Mouse (Mus musculus) heart, embryonic 14.5 days (tissue): Measurements from ENCODE around the gene Disc1. TPM values are rescaled to one million over a fixed set of nuclear protein-coding genes. Genes with fewer than 3 reads are reported as not detected.

ENCODE experiments used
- ATAC-seq: fragments of 200-750 bp; cut with Nextera tagmentation; 2 replicates; pipeline ENCODE4 v1.8.0; 2017; ENCODE audit warnings: low read depth, moderate TSS enrichment; ENCODE audit not compliant: insufficient number of reproducible peaks, insufficient read depth, low FRiP score
- H3K27ac ChIP-seq, 2 experiments: fragments of 200-500 bp in 1 of 2; fragments of 300-500 bp in 1 of 2; sonication (generic) in 1 of 2; replicated peaks in 1 of 2; 2 replicates each; pipeline ENCODE4 v1.5.1; 2012 to 2014; ENCODE audit warnings: low read depth in 2 of 2, low read length in 2 of 2, control low read depth in 1 of 2, mild to moderate bottlenecking in 1 of 2, mixed read lengths in 1 of 2; ENCODE audit not compliant: control insufficient read depth in 1 of 2, insufficient read depth in 1 of 2
- H3K27me3 ChIP-seq: fragments of 300-500 bp; sonication (generic); 2 replicates; pipeline ENCODE4 v1.6.1; 2014; ENCODE audit warnings: mild to moderate bottlenecking, low read length, control low read depth; ENCODE audit not compliant: control insufficient read depth, insufficient read depth
- H3K36me3 ChIP-seq: fragments of 300-500 bp; sonication (generic); 2 replicates; pipeline ENCODE4 v1.6.1; 2014; ENCODE audit warnings: mild to moderate bottlenecking, control low read depth, low read length, mixed read lengths; ENCODE audit not compliant: control insufficient read depth, insufficient read depth
- H3K4me1 ChIP-seq, 2 experiments: fragments of 200-500 bp in 1 of 2; fragments of 300-500 bp in 1 of 2; sonication (generic) in 1 of 2; 2 replicates each; pipeline ENCODE4 v1.6.1; 2012 to 2014; ENCODE audit warnings: low read length in 2 of 2, control low read depth in 1 of 2, mixed read lengths in 1 of 2; ENCODE audit not compliant: control insufficient read depth in 2 of 2, insufficient read depth in 2 of 2
- H3K4me2 ChIP-seq: fragments of 300-500 bp; sonication (generic); 2 replicates; pipeline ENCODE4 v1.6.1; 2014; ENCODE audit warnings: mild to moderate bottlenecking, low read length
- H3K4me3 ChIP-seq, 2 experiments: fragments of 200-500 bp in 1 of 2; fragments of 300-500 bp in 1 of 2; sonication (generic) in 1 of 2; 2 replicates each; pipeline ENCODE4 v1.5.1; 2012 to 2014; ENCODE audit warnings: low read length in 2 of 2, mild to moderate bottlenecking in 2 of 2, control low read depth in 1 of 2, low read depth in 1 of 2, moderate library complexity in 1 of 2; ENCODE audit not compliant: control insufficient read depth in 1 of 2, insufficient read depth in 1 of 2
- H3K9ac ChIP-seq: fragments of 300-500 bp; sonication (generic); 2 replicates; pipeline ENCODE4 v1.6.1; 2014; ENCODE audit warnings: mild to moderate bottlenecking, low read length
- H3K9me3 ChIP-seq: fragments of 300-500 bp; sonication (generic); 2 replicates; pipeline ENCODE4 v1.6.1; 2016; ENCODE audit warnings: low read length, control low read depth; ENCODE audit not compliant: control insufficient read depth
- WGBS: fragments of 180-500 bp; shearing (Covaris S2); extraction: QIAGEN DNeasy Blood & Tissue Kit; methylation state at CpG from one replicate; pipeline ENCODE4 v1.1.7; 2014; 5-methylcytosine and 5-hydroxymethylcytosine counted together
- polyA plus RNA-seq: library from polyadenylated mRNA; unstranded; fragments of >200 nt; fragmentation: Nextera tagmentation; extraction: Ambion mirVana; gene quantifications from 2 replicates; pipeline ENCODE4 v1.2.1, GENCODE M21; 2014

The Disc1 gene
- polyA plus RNA-seq, 1 experiment from 2014 or later: 4.2 TPM

GRCm38 (mm10) chr8:125183548-125184451 is 129.8 kb downstream of the Disc1 start:
- Histone ChIP-seq H3K36me3 (no peaks in the 10 kb centered on the region), H3K9ac (0 out of 2 replicates have a peak overlapping the region, but pooled peaks have one; percentile 14), H3K4me1 (peaks cover 15 to 23% of the 10 kb centered on the region in 2 experiments), H3K27me3 (no peaks in the 10 kb centered on the region), H3K4me2 (no peak overlapping the region), H3K4me3 (no peak overlapping the region), H3K9me3 (no peaks in the 10 kb centered on the region), H3K27ac (no peak overlapping the region)
- WGBS: 27% methylated on average over 17 of the region's 17 CpGs
- ATAC-seq: no peak; the same call in 1 of the 2 replicates

DNA sequence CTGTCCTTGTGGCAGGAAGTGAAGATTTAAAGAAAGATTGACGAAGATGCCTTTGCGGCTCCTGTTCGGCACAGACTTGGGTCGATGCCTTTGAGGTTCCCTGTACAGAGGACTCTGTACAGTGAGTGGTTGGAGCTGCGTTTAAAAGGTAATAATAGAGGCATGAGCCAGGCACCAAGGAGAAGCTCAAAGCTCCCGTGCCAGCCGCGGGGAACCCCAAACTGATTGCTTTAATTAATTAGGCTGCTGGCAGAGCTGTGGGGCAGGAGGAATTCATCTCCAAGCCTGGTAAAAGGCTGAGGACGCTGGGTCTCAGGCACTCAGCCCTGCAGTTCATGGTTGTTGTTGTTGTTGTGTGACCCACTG is 130.4 kb downstream of the Disc1 start:
- Histone ChIP-seq H3K9me3 (no peaks in the 10 kb centered on the region), H3K36me3 (no peaks in the 10 kb centered on the region), H3K4me2 (no peak overlapping the region), H3K4me1 (peaks cover 15 to 23% of the 10 kb centered on the region in 2 experiments), H3K27ac (no peak overlapping the region), H3K9ac (no peak overlapping the region), H3K27me3 (no peaks in the 10 kb centered on the region), H3K4me3 (no peak overlapping the region)
- 68% methylated on average over 9 of the region's 9 CpGs for WGBS
- no peak for ATAC-seq

DNA sequence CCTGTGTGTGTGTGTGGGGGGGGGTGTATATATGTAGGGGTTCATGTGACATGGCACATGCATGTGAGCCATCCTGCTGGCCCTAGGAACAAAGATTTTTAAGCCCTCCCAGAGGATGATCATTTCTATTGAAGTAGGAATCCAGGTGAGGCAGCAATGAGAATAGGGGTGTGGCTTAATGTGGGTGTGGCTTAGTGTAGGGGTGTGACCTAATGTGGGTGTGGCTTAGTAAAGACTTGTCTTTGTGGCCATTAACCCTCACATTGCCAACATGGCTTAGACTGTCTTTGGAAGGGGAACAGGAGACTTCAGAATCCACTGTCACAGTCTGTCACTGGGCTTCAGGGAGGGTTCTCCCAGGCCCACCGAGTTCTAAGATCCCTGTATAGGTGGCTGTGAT is 130.9 kb downstream of the Disc1 start:
- no peak for ATAC-seq
- Histone ChIP-seq H3K36me3 (no peaks in the 10 kb centered on the region), H3K4me1 (peaks cover 15 to 23% of the 10 kb centered on the region in 2 experiments), H3K4me2 (no peak overlapping the region), H3K9me3 (no peaks in the 10 kb centered on the region), H3K4me3 (no peak overlapping the region), H3K9ac (no peak overlapping the region), H3K27ac (no peak overlapping the region), H3K27me3 (no peaks in the 10 kb centered on the region)
- WGBS: 69% methylated on average over 1 of the region's 1 CpGs

DNA sequence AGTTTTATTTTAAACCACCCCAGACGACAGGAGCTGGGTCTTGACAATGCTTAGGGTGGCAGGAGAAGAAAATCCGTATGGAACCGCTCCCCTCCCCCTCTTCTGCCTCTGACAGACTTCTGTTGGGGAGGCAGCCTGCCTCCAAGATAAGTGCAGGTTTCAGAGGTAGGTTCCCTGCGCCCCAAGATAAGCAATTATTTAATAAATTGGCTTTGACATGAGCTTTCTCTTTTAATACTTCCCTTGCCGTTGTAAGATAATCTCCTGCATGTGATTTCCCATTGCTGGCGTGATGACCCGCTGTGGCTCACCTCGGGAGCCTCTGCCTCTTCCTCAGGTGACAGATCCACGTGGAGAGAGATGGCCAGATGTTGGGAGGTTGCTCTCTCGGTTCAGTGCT is 133.0 kb downstream of the Disc1 start:
- Histone ChIP-seq H3K4me3 (peak overlapping the region; percentile 25 to 29), H3K4me1 (peaks cover 15 to 23% of the 10 kb centered on the region in 2 experiments), H3K27ac (peak overlapping the region in 1 of 2 experiments; percentile 24; a peak in 2 of 4 replicates), H3K9me3 (no peaks in the 10 kb centered on the region), H3K9ac (peak overlapping the region; percentile 64), H3K27me3 (no peaks in the 10 kb centered on the region), H3K36me3 (no peaks in the 10 kb centered on the region), H3K4me2 (peak overlapping the region; percentile 63)
- 15% methylated on average over 10 of the region's 10 CpGs for WGBS
- no peak for ATAC-seq

DNA sequence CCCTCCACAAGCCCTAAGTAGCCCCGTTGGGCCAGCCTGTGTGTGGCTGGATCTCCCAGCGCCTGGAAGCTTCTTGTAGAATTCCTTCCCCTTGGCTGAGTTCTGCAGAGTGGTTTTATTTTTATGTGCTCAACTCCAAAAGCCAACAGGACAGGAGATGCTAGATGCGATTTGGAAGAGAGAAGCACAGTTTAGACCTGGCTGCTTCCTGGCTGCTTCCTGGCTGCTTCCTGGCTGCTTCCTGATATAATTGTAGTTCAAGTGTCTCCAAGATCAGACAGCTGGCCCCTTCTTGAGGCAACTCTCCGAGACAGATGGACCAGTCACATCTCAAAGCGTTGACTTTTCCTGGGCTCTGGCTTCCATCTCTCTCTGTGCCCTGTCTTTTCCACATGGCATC is 139.7 kb downstream of the Disc1 start:
- no peak overlapping the region for H3K27ac ChIP-seq
- WGBS: 77% methylated on average over 5 of the region's 5 CpGs
- no peaks in the 10 kb centered on the region for H3K27me3 ChIP-seq
- no peak overlapping the region for H3K9ac ChIP-seq
- H3K4me3 ChIP-seq: no peak overlapping the region
- ATAC-seq: no peak
- H3K4me2 ChIP-seq: no peak overlapping the region
- peaks cover 10 to 16% of the 10 kb centered on the region in 2 experiments for H3K4me1 ChIP-seq
- no peaks in the 10 kb centered on the region for H3K36me3 ChIP-seq
- H3K9me3 ChIP-seq: no peaks in the 10 kb centered on the region

- 63% methylated on average over 9 of the region's 9 CpGs for WGBS
- Histone ChIP-seq H3K4me1 (peaks cover 19 to 22% of the 10 kb centered on the region in 2 experiments), H3K4me3 (no peak overlapping the region), H3K27me3 (no peaks in the 10 kb centered on the region), H3K36me3 (no peaks in the 10 kb centered on the region), H3K9me3 (no peaks in the 10 kb centered on the region), H3K9ac (no peak overlapping the region), H3K4me2 (no peak overlapping the region), H3K27ac (no peak overlapping the region)
- no peak for ATAC-seq
Measured at GRCm38 (mm10) chr8:125195121-125195520, 141.1 kb downstream of the Disc1 start.

- no peaks in the 10 kb centered on the region for H3K27me3 ChIP-seq
- H3K36me3 ChIP-seq: no peaks in the 10 kb centered on the region
- no peak overlapping the region for H3K9ac ChIP-seq
- H3K27ac ChIP-seq: no peak overlapping the region
- no peak for ATAC-seq
- 78% methylated on average over 14 of the region's 14 CpGs for WGBS
- peaks cover 22 to 26% of the 10 kb centered on the region in 2 experiments for H3K4me1 ChIP-seq
- no peak overlapping the region for H3K4me2 ChIP-seq
- H3K9me3 ChIP-seq: no peaks in the 10 kb centered on the region
- H3K4me3 ChIP-seq: no peak overlapping the region
Measured at GRCm38 (mm10) chr8:125196573-125197094, 142.6 kb downstream of the Disc1 start.
